Mouse (Mus musculus): ENCODE measurements at regions not wholly inside any gene's neighbourhood (a gene's known extent, or its start where the extent isn't known, plus 50 kb on each side); places are given as distances from the start of the nearest gene placed in this dataset.
A peak's percentile ranks its signal among the peaks of the same experiment; 100 is the strongest.

- DNase-seq (ENCODE audit: low spot score), result no peak
- Histone ChIP-seq H3K4me1 (replicated peaks; ENCODE audit: control insufficient read depth, insufficient read depth, low read length) (no peaks in the 10 kb centered on the region), H3K9ac (ENCODE audit: low read length) (no peak overlapping the region), H3K4me2 (ENCODE audit: low read depth, low read length, severe bottlenecking) (no peak overlapping the region), H3K4me3 (ENCODE audit: low read depth, low read length) (no peak overlapping the region), H3K36me3 (ENCODE audit: control insufficient read depth, insufficient read depth, low read length) (no peaks in the 10 kb centered on the region), H3K9me3 (ENCODE audit: control insufficient read depth, low read length) (no peaks in the 10 kb centered on the region), H3K27ac (ENCODE audit: low read depth, low read length) (no peak overlapping the region), H3K27me3 (ENCODE audit: control insufficient read depth, insufficient read depth, low read length) (no peaks in the 10 kb centered on the region)
- WGBS, result 96% methylated on average over 1 of the region's 1 CpGs
- no peak for ATAC-seq (replicated peaks; ENCODE audit: low FRiP score)
Observed at GRCm38 (mm10) chr12:59497434-59497833, 277.9 kb upstream of the Fbxo33 start.

DNA sequence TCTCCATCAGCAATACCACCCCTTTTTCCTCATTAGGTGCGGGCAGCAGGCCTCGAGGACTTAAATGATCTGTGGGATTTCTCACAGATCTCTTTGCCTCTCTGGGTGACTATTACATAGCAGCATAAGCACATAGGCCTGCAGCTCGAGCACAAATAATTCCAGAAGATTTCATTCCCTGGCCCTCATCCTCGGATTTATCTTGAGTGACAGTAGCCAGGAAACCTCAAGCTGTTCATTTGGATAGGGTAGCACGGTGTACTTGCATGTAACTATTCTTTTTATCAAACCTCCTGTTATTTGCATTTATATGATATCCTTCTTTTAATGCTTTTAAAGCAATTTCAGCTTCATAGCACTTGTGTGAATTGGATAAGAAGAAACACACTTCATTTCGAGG lies 268.5 kb upstream of the Fbxo33 start:
- no peaks in the 10 kb centered on the region for H3K36me3 ChIP-seq (ENCODE audit: control insufficient read depth, insufficient read depth, low read length)
- H3K9me3 ChIP-seq (ENCODE audit: control insufficient read depth, low read length), result no peaks in the 10 kb centered on the region
- H3K9ac ChIP-seq (ENCODE audit: low read length), result no peak overlapping the region
- ATAC-seq (replicated peaks; ENCODE audit: low FRiP score) (no peak), DNase-seq (ENCODE audit: low spot score) (no peak)
- H3K4me2 ChIP-seq (ENCODE audit: low read depth, low read length, severe bottlenecking), result no peak overlapping the region
- H3K27ac ChIP-seq (ENCODE audit: low read depth, low read length), result no peak overlapping the region
- no peaks in the 10 kb centered on the region for H3K4me1 ChIP-seq (replicated peaks; ENCODE audit: control insufficient read depth, insufficient read depth, low read length)
- WGBS, result 81% methylated on average over 6 of the region's 6 CpGs
- no peaks in the 10 kb centered on the region for H3K27me3 ChIP-seq (ENCODE audit: control insufficient read depth, insufficient read depth, low read length)
- H3K4me3 ChIP-seq (ENCODE audit: low read depth, low read length), result no peak overlapping the region

GRCm38 (mm10) chr12:59487507-59487906 lies 268.0 kb upstream of the Fbxo33 start:
- no peaks in the 10 kb centered on the region for H3K4me1 ChIP-seq (replicated peaks; ENCODE audit: control insufficient read depth, insufficient read depth, low read length)
- WGBS, result 91% methylated on average over 1 of the region's 1 CpGs
- H3K27ac ChIP-seq (ENCODE audit: low read depth, low read length), result no peak overlapping the region
- no peak for DNase-seq (ENCODE audit: low spot score)
- no peaks in the 10 kb centered on the region for H3K36me3 ChIP-seq (ENCODE audit: control insufficient read depth, insufficient read depth, low read length)
- H3K4me2 ChIP-seq (ENCODE audit: low read depth, low read length, severe bottlenecking), result no peak overlapping the region
- no peak for ATAC-seq (replicated peaks; ENCODE audit: low FRiP score)
- H3K9ac ChIP-seq (ENCODE audit: low read length), result no peak overlapping the region
- H3K27me3 ChIP-seq (ENCODE audit: control insufficient read depth, insufficient read depth, low read length), result no peaks in the 10 kb centered on the region
- H3K4me3 ChIP-seq (ENCODE audit: low read depth, low read length), result no peak overlapping the region
- H3K9me3 ChIP-seq (ENCODE audit: control insufficient read depth, low read length), result no peaks in the 10 kb centered on the region

DNA sequence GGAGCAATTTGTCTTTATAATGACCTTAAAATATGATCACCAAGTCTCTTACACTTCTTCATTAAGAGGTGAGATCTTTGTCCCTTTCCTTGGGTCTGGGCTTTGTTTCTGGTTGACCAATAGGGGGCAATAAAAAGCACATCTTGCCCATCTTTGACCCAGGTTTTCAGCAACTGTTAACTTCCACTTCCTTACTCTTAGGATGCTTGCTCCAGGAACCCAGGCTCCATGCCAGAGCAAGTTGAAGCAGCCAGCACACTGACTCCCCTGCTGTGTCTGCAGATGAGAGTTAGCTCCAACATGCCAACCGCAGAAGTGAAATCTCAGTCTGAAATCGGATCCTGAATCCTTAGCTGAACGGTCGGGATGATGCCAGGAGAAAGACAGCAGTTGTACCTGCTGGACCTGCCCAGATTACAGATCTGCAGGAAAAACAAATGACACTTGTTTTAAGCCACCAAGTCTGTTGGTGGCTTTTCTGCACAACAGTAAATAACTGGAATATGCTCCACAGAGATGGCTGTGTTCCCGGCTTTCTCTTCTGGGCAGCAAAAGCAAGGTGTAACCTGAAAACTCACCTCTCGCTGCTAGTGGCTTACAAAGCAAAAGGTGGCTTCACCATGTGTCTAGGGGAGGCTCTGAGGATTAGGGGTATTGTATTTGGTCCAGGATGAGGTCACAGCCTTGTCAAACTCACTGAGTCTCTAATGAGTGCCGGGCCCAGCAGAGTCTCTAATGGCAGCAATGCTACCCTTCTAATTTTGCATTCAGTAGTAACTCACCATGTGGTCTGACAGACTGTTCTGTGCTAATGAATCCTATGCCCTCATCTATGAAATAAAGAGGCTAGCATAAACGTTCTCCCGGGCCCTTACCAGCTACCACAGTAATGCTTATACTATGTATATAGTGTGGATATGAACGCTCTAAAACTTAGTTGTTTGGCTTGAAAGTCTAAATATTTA lies 241.8 kb upstream of the Fbxo33 start:
- ATAC-seq (replicated peaks; ENCODE audit: low FRiP score), result peak; percentile 64
- WGBS, result 67% methylated on average over 10 of the region's 10 CpGs
- Histone ChIP-seq H3K27me3 (ENCODE audit: control insufficient read depth, insufficient read depth, low read length) (no peaks in the 10 kb centered on the region), H3K36me3 (ENCODE audit: control insufficient read depth, insufficient read depth, low read length) (no peaks in the 10 kb centered on the region), H3K9ac (ENCODE audit: low read length) (no peak overlapping the region), H3K4me1 (replicated peaks; ENCODE audit: control insufficient read depth, insufficient read depth, low read length) (no peaks in the 10 kb centered on the region), H3K4me3 (ENCODE audit: low read depth, low read length) (no peak overlapping the region), H3K27ac (ENCODE audit: low read depth, low read length) (no peak overlapping the region), H3K9me3 (ENCODE audit: control insufficient read depth, low read length) (no peaks in the 10 kb centered on the region), H3K4me2 (ENCODE audit: low read depth, low read length, severe bottlenecking) (no peak overlapping the region)
- no peak for DNase-seq (ENCODE audit: low spot score)

DNA sequence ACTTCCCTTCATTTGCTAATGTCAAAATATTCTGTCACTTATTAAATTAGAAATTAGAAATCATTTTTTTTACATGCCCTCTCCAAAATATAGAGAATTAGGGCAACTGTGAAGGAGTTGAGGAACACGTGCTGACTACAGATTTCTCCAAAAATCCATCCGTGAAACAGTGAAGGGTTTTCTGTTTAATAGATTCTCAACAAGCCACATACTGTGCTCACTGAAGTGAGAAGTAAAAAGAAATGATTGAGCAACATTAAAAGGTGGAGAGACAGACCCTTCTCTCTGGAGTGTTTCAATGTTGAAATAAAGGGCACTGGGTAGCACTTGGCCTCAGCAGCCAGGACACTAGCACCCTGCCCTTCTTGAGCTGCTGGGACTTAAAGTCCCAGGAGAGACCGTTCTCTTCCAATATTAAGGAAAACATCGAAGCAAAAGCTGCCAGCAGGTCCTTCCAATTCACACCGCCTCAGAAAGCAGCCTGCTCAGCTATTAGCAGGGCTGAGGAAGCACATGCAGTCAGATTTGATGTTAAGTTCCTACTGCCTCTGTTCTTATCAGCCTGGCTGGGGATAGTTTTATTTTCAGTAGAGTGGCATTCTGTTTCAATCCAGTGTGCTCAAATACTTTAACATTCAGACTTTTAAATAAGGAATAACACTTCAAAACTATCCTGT lies 236.8 kb upstream of the Fbxo33 start:
- 56% methylated on average over 5 of the region's 5 CpGs for WGBS
- Histone ChIP-seq H3K9me3 (ENCODE audit: control insufficient read depth, low read length) (no peaks in the 10 kb centered on the region), H3K4me3 (ENCODE audit: low read depth, low read length) (no peak overlapping the region), H3K27ac (ENCODE audit: low read depth, low read length) (no peak overlapping the region), H3K4me1 (replicated peaks; ENCODE audit: control insufficient read depth, insufficient read depth, low read length) (no peaks in the 10 kb centered on the region), H3K27me3 (ENCODE audit: control insufficient read depth, insufficient read depth, low read length) (no peaks in the 10 kb centered on the region), H3K4me2 (ENCODE audit: low read depth, low read length, severe bottlenecking) (no peak overlapping the region), H3K36me3 (ENCODE audit: control insufficient read depth, insufficient read depth, low read length) (no peaks in the 10 kb centered on the region), H3K9ac (ENCODE audit: low read length) (no peak overlapping the region)
- DNase-seq (ENCODE audit: low spot score) (no peak), ATAC-seq (replicated peaks; ENCODE audit: low FRiP score) (0 out of 2 replicates have a peak, but pooled peaks have one; percentile 30)

- Histone ChIP-seq H3K4me3 (ENCODE audit: low read depth, low read length) (no peak overlapping the region), H3K9me3 (ENCODE audit: control insufficient read depth, low read length) (no peaks in the 10 kb centered on the region), H3K4me2 (ENCODE audit: low read depth, low read length, severe bottlenecking) (no peak overlapping the region), H3K36me3 (ENCODE audit: control insufficient read depth, insufficient read depth, low read length) (no peaks in the 10 kb centered on the region), H3K27ac (ENCODE audit: low read depth, low read length) (no peak overlapping the region), H3K27me3 (ENCODE audit: control insufficient read depth, insufficient read depth, low read length) (no peaks in the 10 kb centered on the region), H3K9ac (ENCODE audit: low read length) (no peak overlapping the region), H3K4me1 (replicated peaks; ENCODE audit: control insufficient read depth, insufficient read depth, low read length) (no peaks in the 10 kb centered on the region)
- WGBS, result 90% methylated on average over 6 of the region's 6 CpGs
- ATAC-seq (replicated peaks; ENCODE audit: low FRiP score), result no peak
- DNase-seq (ENCODE audit: low spot score), result no peak
Observed at GRCm38 (mm10) chr12:59415051-59415450, 195.5 kb upstream of the Fbxo33 start.

DNA sequence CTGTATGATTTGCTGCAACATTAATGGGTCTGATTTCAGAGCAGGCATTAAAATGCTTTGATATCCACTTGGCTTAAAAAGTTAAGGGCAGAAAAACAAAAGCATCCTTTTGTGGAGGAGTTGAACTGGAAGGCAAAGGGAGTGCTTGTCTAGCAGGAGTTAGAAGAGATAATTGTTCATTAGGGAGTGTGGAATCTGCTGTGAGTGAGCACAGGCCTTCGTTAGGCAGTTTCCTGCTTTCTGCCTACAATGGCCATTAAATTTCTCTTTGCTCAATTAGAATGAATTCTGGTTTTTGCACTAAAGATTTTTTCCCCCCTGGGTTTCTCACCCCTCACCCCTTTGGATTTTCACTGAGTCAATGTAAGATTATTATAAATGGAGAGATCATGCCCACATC lies 192.0 kb upstream of the Fbxo33 start:
- Histone ChIP-seq H3K9me3 (ENCODE audit: control insufficient read depth, low read length) (no peaks in the 10 kb centered on the region), H3K27ac (ENCODE audit: low read depth, low read length) (no peak overlapping the region), H3K9ac (ENCODE audit: low read length) (no peak overlapping the region), H3K4me2 (ENCODE audit: low read depth, low read length, severe bottlenecking) (no peak overlapping the region), H3K36me3 (ENCODE audit: control insufficient read depth, insufficient read depth, low read length) (no peaks in the 10 kb centered on the region), H3K4me1 (replicated peaks; ENCODE audit: control insufficient read depth, insufficient read depth, low read length) (no peaks in the 10 kb centered on the region), H3K27me3 (ENCODE audit: control insufficient read depth, insufficient read depth, low read length) (no peaks in the 10 kb centered on the region), H3K4me3 (ENCODE audit: low read depth, low read length) (no peak overlapping the region)
- 37% methylated on average over 1 of the region's 1 CpGs for WGBS
- DNase-seq (ENCODE audit: low spot score) (no peak), ATAC-seq (replicated peaks; ENCODE audit: low FRiP score) (no peak)

DNA sequence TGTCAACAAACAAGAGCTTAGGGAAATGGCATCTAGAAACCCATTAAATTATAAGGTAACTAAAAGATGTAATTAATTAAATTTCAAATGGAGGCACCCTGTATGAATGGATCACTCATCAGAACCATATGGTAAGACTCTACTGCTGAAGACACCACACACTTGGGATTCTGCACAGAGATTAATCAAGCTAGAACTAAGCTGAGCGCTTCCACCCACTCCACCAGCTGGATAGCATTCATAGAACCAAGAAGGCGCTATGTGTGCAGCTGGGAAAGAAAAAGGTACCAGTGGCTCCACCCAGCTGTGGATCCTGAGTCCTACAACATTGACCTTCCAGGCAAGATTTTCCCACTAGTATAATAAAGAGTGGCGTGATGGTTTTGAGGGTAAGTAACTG lies 171.6 kb upstream of the Fbxo33 start:
- no peaks in the 10 kb centered on the region for H3K36me3 ChIP-seq (ENCODE audit: control insufficient read depth, insufficient read depth, low read length)
- DNase-seq (ENCODE audit: low spot score), result no peak
- H3K4me2 ChIP-seq (ENCODE audit: low read depth, low read length, severe bottlenecking), result no peak overlapping the region
- 95% methylated on average over 3 of the region's 3 CpGs for WGBS
- H3K9me3 ChIP-seq (ENCODE audit: control insufficient read depth, low read length), result no peaks in the 10 kb centered on the region
- H3K27me3 ChIP-seq (ENCODE audit: control insufficient read depth, insufficient read depth, low read length), result no peaks in the 10 kb centered on the region
- no peak overlapping the region for H3K27ac ChIP-seq (ENCODE audit: low read depth, low read length)
- H3K4me3 ChIP-seq (ENCODE audit: low read depth, low read length), result no peak overlapping the region
- H3K9ac ChIP-seq (ENCODE audit: low read length), result no peak overlapping the region
- ATAC-seq (replicated peaks; ENCODE audit: low FRiP score), result no peak
- no peaks in the 10 kb centered on the region for H3K4me1 ChIP-seq (replicated peaks; ENCODE audit: control insufficient read depth, insufficient read depth, low read length)
